Mouse (Mus musculus): ENCODE measurements around the gene Olfr726. TPM values are rescaled to one million over a fixed set of nuclear protein-coding genes. Genes with fewer than 3 reads are reported as not detected.

Gene Olfr726
- not detected for polyA plus RNA-seq (2014; fragmentation: Illumina TruSeq; extraction: RNeasy Lipid Tissue Mini Kit (QIAGEN cat#74804); ENCODE audit: low read depth, low replicate concordance)

DNA sequence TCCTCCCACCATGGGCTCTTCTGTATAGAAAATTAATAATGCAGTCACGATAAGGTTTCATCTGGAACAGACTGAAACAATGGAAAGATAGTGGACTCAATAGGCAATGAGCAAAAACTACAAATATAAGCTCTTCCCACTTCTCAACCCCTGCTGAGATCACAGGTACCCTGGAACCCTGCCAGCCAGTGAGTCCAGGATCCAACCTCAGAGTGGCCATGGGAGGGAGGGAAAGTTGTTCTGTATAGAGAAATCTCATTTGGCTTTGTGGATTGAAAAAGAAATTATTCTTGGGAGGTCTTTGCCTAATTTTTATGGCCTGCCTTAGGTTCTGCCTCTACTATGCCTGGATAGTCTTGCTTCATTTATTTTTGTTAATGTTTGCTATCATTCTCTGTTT lies at the start of gene Olfr726:
Gene Olfr726 (minus strand): TSS at position 101 of the 400 bp plus-strand sequence.

DNA sequence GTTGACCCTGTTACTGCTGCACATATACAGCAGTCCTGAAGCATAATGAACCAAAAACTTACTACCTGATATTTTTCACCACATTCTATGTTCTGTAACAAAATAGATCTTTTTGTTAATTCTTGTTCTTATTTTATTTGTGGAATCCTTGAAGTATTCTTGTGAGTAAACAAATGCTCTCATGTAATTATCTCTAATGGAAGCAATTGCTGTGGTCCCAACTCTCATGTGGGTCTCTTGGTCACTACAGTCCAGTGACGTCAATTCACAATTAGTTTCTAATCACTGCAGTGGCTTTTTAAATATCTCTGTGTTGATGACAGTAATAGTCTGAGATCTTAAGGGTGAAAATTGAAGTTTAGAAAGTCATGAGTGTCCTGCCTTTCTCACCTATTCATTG lies 32.1 kb upstream of the Olfr726 start, which contains the start of gene Olfr727:
Gene Olfr727 (plus strand): TSS at position 301 of the 400 bp plus-strand sequence.

GRCm38 (mm10) chr14:50040275-50040674 lies 50.5 kb downstream of the Olfr726 start, which contains the start of gene Olfr725:
TSS of gene Olfr725 (minus strand) at chr14:50040375.

Other genes starting within 250 kb of the Olfr726 start
- gene Olfr722, start 189.0 kb downstream of the Olfr726 start, polyA plus RNA-seq (2014; fragmentation: Illumina TruSeq; extraction: RNeasy Lipid Tissue Mini Kit (QIAGEN cat#74804); ENCODE audit: low read depth, low replicate concordance), result not detected
- not detected for gene Olfr723, start 159.2 kb downstream of the Olfr726 start, polyA plus RNA-seq (2014; fragmentation: Illumina TruSeq; extraction: RNeasy Lipid Tissue Mini Kit (QIAGEN cat#74804); ENCODE audit: low read depth, low replicate concordance)
- not detected for gene Olfr724, start 127.7 kb downstream of the Olfr726 start, polyA plus RNA-seq (2014; fragmentation: Illumina TruSeq; extraction: RNeasy Lipid Tissue Mini Kit (QIAGEN cat#74804); ENCODE audit: low read depth, low replicate concordance)
- not detected for gene Olfr725, start 50.6 kb downstream of the Olfr726 start, polyA plus RNA-seq (2014; fragmentation: Illumina TruSeq; extraction: RNeasy Lipid Tissue Mini Kit (QIAGEN cat#74804); ENCODE audit: low read depth, low replicate concordance)
- not detected for gene Olfr727, start 32.2 kb upstream of the Olfr726 start, polyA plus RNA-seq (2014; fragmentation: Illumina TruSeq; extraction: RNeasy Lipid Tissue Mini Kit (QIAGEN cat#74804); ENCODE audit: low read depth, low replicate concordance)
- gene Olfr728, start 51.7 kb upstream of the Olfr726 start, polyA plus RNA-seq (2014; fragmentation: Illumina TruSeq; extraction: RNeasy Lipid Tissue Mini Kit (QIAGEN cat#74804); ENCODE audit: low read depth, low replicate concordance), result not detected
- not detected for gene Olfr729, start 62.0 kb upstream of the Olfr726 start, polyA plus RNA-seq (2014; fragmentation: Illumina TruSeq; extraction: RNeasy Lipid Tissue Mini Kit (QIAGEN cat#74804); ENCODE audit: low read depth, low replicate concordance)
- not detected for gene Olfr730, start 97.2 kb upstream of the Olfr726 start, polyA plus RNA-seq (2014; fragmentation: Illumina TruSeq; extraction: RNeasy Lipid Tissue Mini Kit (QIAGEN cat#74804); ENCODE audit: low read depth, low replicate concordance)
- 0.41 TPM for gene Olfr731, start 150.9 kb upstream of the Olfr726 start, polyA plus RNA-seq (2014; fragmentation: Illumina TruSeq; extraction: RNeasy Lipid Tissue Mini Kit (QIAGEN cat#74804); ENCODE audit: low read depth, low replicate concordance)
- 0.49 TPM for gene Olfr732, start 193.3 kb upstream of the Olfr726 start, polyA plus RNA-seq (2014; fragmentation: Illumina TruSeq; extraction: RNeasy Lipid Tissue Mini Kit (QIAGEN cat#74804); ENCODE audit: low read depth, low replicate concordance)
- gene Olfr733, start 210.6 kb upstream of the Olfr726 start, polyA plus RNA-seq (2014; fragmentation: Illumina TruSeq; extraction: RNeasy Lipid Tissue Mini Kit (QIAGEN cat#74804); ENCODE audit: low read depth, low replicate concordance), result 0.56 TPM
- gene Olfr734, start 235.8 kb upstream of the Olfr726 start, polyA plus RNA-seq (2014; fragmentation: Illumina TruSeq; extraction: RNeasy Lipid Tissue Mini Kit (QIAGEN cat#74804); ENCODE audit: low read depth, low replicate concordance), result 0.56 TPM

Measured in testis, adult 10 weeks (tissue).